ENCODE assay signal across 11 mouse cellular contexts in genomic region chr14:60993506-60993905, GRCm38 (mm10). TPM values are rescaled to one million over a fixed set of nuclear protein-coding genes. Genes with fewer than 3 reads are reported as not detected.
DNase-seq lines count a peak whose midpoint lies in the region; ATAC-seq lines count a peak whose summit lies in the region.
"Had no signal": no experiment of that assay in that cellular context is flagged by ENCODE, and none has a peak within 500 bp of the region (broad histone marks: within the 10 kb centered on the region; RNA-seq: fewer than 3 reads in every experiment).

No protein-coding gene starts in this region.

- WGBS in embryonic facial prominence, embryonic 14.5 days = 59% methylated on average over 10 of the region's 10 CpGs
- 28% methylated on average over 10 of the region's 10 CpGs for WGBS in lung, embryonic 15.5 days

- no peak overlapping the region for H3K4me2 ChIP-seq in embryonic facial prominence, embryonic 14.5 days (ENCODE audit: low read depth, low read length)
- H3K4me2 ChIP-seq in lung, embryonic 15.5 days = peak overlapping the region; percentile 21
- H3K4me2 ChIP-seq: midbrain, embryonic 12.5 days had no signal

- peaks cover 11% of the 10 kb centered on the region for H3K4me1 ChIP-seq in embryonic facial prominence, embryonic 14.5 days (ENCODE audit: control insufficient read depth, insufficient read depth, low read length)
- peaks cover 39% of the 10 kb centered on the region for H3K4me1 ChIP-seq in lung, embryonic 15.5 days

- no peaks in the 10 kb centered on the region for H3K27me3 ChIP-seq in embryonic facial prominence, embryonic 14.5 days (replicated peaks; ENCODE audit: control insufficient read depth, insufficient read depth, low read length)
- H3K27me3 ChIP-seq in lung, embryonic 15.5 days = no peaks in the 10 kb centered on the region
- H3K27me3 ChIP-seq: midbrain, embryonic 12.5 days had no signal

- no peak for DNase-seq in frontal cortex, postnatal 10 days (ENCODE audit: low spot score in 2 of 2)
- DNase-seq in 3T3-L1 (ENCODE audit: low read depth, low spot score) = peak; percentile 67
- peak; percentile 66 for DNase-seq in embryonic facial prominence, embryonic 14.5 days (ENCODE audit: low spot score)
- no peak for DNase-seq in spleen, postnatal 10 days (ENCODE audit: low spot score in 2 of 2)
- no peak for DNase-seq in gastrocnemius, postnatal 10 days
- no peak for DNase-seq in cerebellum, adult 9-11 months
- DNase-seq: heart, adult 2 months; kidney, adult 9 months had no signal

- ATAC-seq in frontal cortex, adult (ENCODE audit: low TSS enrichment) = 0 out of 2 replicates have a peak, but pooled peaks have one; percentile 14
- peak; percentile 24; the same call in 1 of the 2 replicates for ATAC-seq in embryonic facial prominence, embryonic 14.5 days (ENCODE audit: low read depth)
- ATAC-seq in lung, embryonic 15.5 days (ENCODE audit: borderline replicate concordance, extremely low read depth, low FRiP score, low TSS enrichment) = peak; percentile 85

- no peaks in the 10 kb centered on the region for H3K9me3 ChIP-seq in embryonic facial prominence, embryonic 14.5 days (ENCODE audit: control insufficient read depth, low read length)
- H3K9me3 ChIP-seq in lung, embryonic 15.5 days = no peaks in the 10 kb centered on the region
- H3K9me3 ChIP-seq: midbrain, embryonic 12.5 days had no signal

- peak overlapping the region; percentile 28 for H3K27ac ChIP-seq in embryonic facial prominence, embryonic 14.5 days (replicated peaks; ENCODE audit: low read depth, low read length)
- peak overlapping the region; percentile 50 for H3K27ac ChIP-seq in lung, embryonic 15.5 days
- H3K27ac ChIP-seq: heart, adult 2 months; midbrain, embryonic 12.5 days had no signal

- H3K36me3 ChIP-seq in embryonic facial prominence, embryonic 14.5 days (ENCODE audit: control insufficient read depth, insufficient read depth, low read length) = no peaks in the 10 kb centered on the region
- no peaks in the 10 kb centered on the region for H3K36me3 ChIP-seq in lung, embryonic 15.5 days
- H3K36me3 ChIP-seq: midbrain, embryonic 12.5 days had no signal

- no peak overlapping the region for H3K4me3 ChIP-seq in embryonic facial prominence, embryonic 14.5 days (ENCODE audit: low read depth, low read length)
- no peak overlapping the region for H3K4me3 ChIP-seq in lung, embryonic 15.5 days
- H3K4me3 ChIP-seq: heart, adult 2 months; midbrain, embryonic 12.5 days had no signal

- no peak overlapping the region for H3K9ac ChIP-seq in embryonic facial prominence, embryonic 14.5 days (ENCODE audit: low read depth, low read length)
- no peak overlapping the region for H3K9ac ChIP-seq in lung, embryonic 15.5 days
- H3K9ac ChIP-seq: midbrain, embryonic 12.5 days had no signal

RNA-seq across cellular contexts. Expression of gene Tnfrsf19, which starts 52.8 kb away (rescaled TPM):
- 94.1 and 99.9 TPM in 2 replicates for polyA plus RNA-seq in embryonic facial prominence, embryonic 14.5 days (2014; fragmentation: Nextera tagmentation; extraction: Ambion mirVana)
- 96.5 and 105 TPM in 2 replicates for polyA plus RNA-seq in lung, embryonic 15.5 days (2015; fragmentation: Nextera tagmentation; extraction: Ambion mirVana)
- total RNA-seq in gastrocnemius, postnatal 10 days (2021) = 10 to 100 TPM in 1 of 2 experiments, 1 to 10 TPM in 1; 7.6 to 12.6 TPM

Comparison
In these comparisons a context has a peak if more than half of its experiments do, and no peak if none do; other contexts are left out.
1. ATAC-seq: peak in every context shown above with its lines; median percentile 85 in lung, embryonic 15.5 days; 24 in embryonic facial prominence, embryonic 14.5 days; 14 in frontal cortex, adult.
2. DNase-seq: peak in 3T3-L1 (single experiment) and embryonic facial prominence, embryonic 14.5 days (single experiment); none in frontal cortex, postnatal 10 days (0 of 2), spleen, postnatal 10 days (0 of 2), gastrocnemius, postnatal 10 days (single experiment) and cerebellum, adult 9-11 months (single experiment).